Mouse (Mus musculus) E14TG2a.4 (cell line): ENCODE results near the gene Dctn5.

Source experiments
- CTCF ChIP-seq: conservative IDR thresholded peaks from 2 replicates; pipeline ENCODE4 v1.5.1; 2014; ENCODE audit warnings: low read length
- NANOG ChIP-seq: IDR thresholded peaks from 2 replicates; pipeline ENCODE4 v1.6.1; 2014; ENCODE audit warnings: borderline replicate concordance, low read length, mixed read lengths
- POU5F1 ChIP-seq: IDR thresholded peaks from 2 replicates; pipeline ENCODE4 v1.6.1; 2014; ENCODE audit warnings: low read length, borderline replicate concordance

GRCm38 (mm10) chr7:122140991-122141390, 8.2 kb downstream of the Dctn5 start:
- TF ChIP-seq CTCF (no peak), NANOG (no peak), POU5F1 (no peak)
